Mouse (Mus musculus) E14TG2a.4 (cell line): ENCODE data around the gene Get4.

Experiments
- CTCF ChIP-seq: conservative IDR thresholded peaks from 2 replicates; pipeline ENCODE4 v1.5.1; 2014; ENCODE audit warnings: low read length
- POU5F1 ChIP-seq: IDR thresholded peaks from 2 replicates; pipeline ENCODE4 v1.6.1; 2014; ENCODE audit warnings: low read length, borderline replicate concordance

GRCm38 (mm10) chr5:139215184-139215583 lies 36.9 kb upstream of the Get4 start:
- TF ChIP-seq CTCF = no peak
- no peak for TF ChIP-seq POU5F1
